Mouse (Mus musculus): Measurements from ENCODE around the gene Gm40193.

Gm40193 gene

GRCm38 (mm10) chr11:70506385-70506784 is 26.4 kb downstream of the Gm40193 start:
- DNase-seq (ENCODE audit: low spot score): peak; percentile 88

GRCm38 (mm10) chr11:70504970-70505369 is 27.8 kb downstream of the Gm40193 start, which contains the start of gene Tm4sf5:
Tm4sf5 (plus strand) TSS chr11:70505244.
- DNase-seq (ENCODE audit: low spot score): no peak

- DNase-seq (ENCODE audit: low spot score): no peak
These were observed 30.7 kb downstream of the Gm40193 start for GRCm38 (mm10) chr11:70502018-70502417.

- no peak for DNase-seq (ENCODE audit: low spot score)
These were observed 32.3 kb downstream of the Gm40193 start for GRCm38 (mm10) chr11:70500476-70500812.

- DNase-seq (ENCODE audit: low spot score): no peak
These were observed 32.9 kb downstream of the Gm40193 start for GRCm38 (mm10) chr11:70499566-70500475.

GRCm38 (mm10) chr11:70489684-70490083 is 43.1 kb downstream of the Gm40193 start:
- DNase-seq (ENCODE audit: low spot score): no peak

- no peak for DNase-seq (ENCODE audit: low spot score)
These were observed 43.6 kb downstream of the Gm40193 start for GRCm38 (mm10) chr11:70489138-70489537.

- DNase-seq (ENCODE audit: low spot score): no peak
These were observed 44.9 kb downstream of the Gm40193 start for GRCm38 (mm10) chr11:70487816-70488215.

- no peak for DNase-seq (ENCODE audit: low spot score)
These were observed 47.2 kb downstream of the Gm40193 start for GRCm38 (mm10) chr11:70485498-70485897.
